Mouse (Mus musculus) heart, embryonic 12.5 days (tissue): Measurements from ENCODE around the gene Fam172a. TPM values are rescaled to one million over a fixed set of nuclear protein-coding genes. Genes with fewer than 3 reads are reported as not detected.

Source experiments
- ATAC-seq: fragments of 200-750 bp; cut with Nextera tagmentation; 2 replicates; pipeline ENCODE4 v1.8.0; 2017; ENCODE audit warnings: moderate TSS enrichment, moderate library complexity; ENCODE audit not compliant: insufficient number of reproducible peaks, low FRiP score
- H3K27ac ChIP-seq: fragments of 300-500 bp; sonication (generic); 2 replicates; pipeline ENCODE4 v1.5.1; 2016; ENCODE audit warnings: mild to moderate bottlenecking, moderate library complexity; ENCODE audit not compliant: poor library complexity, severe bottlenecking
- H3K27me3 ChIP-seq: fragments of 300-500 bp; sonication (generic); replicated peaks from 2 replicates; pipeline ENCODE4 v1.6.1; 2016; ENCODE audit warnings: mild to moderate bottlenecking, moderate library complexity
- H3K36me3 ChIP-seq: fragments of 300-500 bp; sonication (generic); 2 replicates; pipeline ENCODE4 v1.6.1; 2016; ENCODE audit warnings: mild to moderate bottlenecking, moderate library complexity
- H3K4me1 ChIP-seq: fragments of 300-500 bp; sonication (generic); replicated peaks from 2 replicates; pipeline ENCODE4 v1.6.1; 2016; ENCODE audit warnings: mild to moderate bottlenecking
- H3K4me2 ChIP-seq: fragments of 300-500 bp; sonication (generic); 2 replicates; pipeline ENCODE4 v1.6.1; 2016; ENCODE audit warnings: mild to moderate bottlenecking, moderate library complexity
- H3K4me3 ChIP-seq: fragments of 300-500 bp; sonication (generic); 2 replicates; pipeline ENCODE4 v1.5.1; 2016; ENCODE audit warnings: mild to moderate bottlenecking
- H3K9ac ChIP-seq: fragments of 300-500 bp; sonication (generic); 2 replicates; pipeline ENCODE4 v1.6.1; 2016; ENCODE audit warnings: mild to moderate bottlenecking, moderate library complexity
- H3K9me3 ChIP-seq: fragments of 300-500 bp; sonication (generic); replicated peaks from 2 replicates; pipeline ENCODE4 v1.6.1; 2016; ENCODE audit warnings: mild to moderate bottlenecking, moderate library complexity
- WGBS: fragments of 180-500 bp; shearing (Covaris S2); methylation state at CpG from one replicate; pipeline ENCODE4 v1.1.7; 2016; 5-methylcytosine and 5-hydroxymethylcytosine counted together
- polyA plus RNA-seq: library from polyadenylated mRNA; unstranded; fragments of >200 nt; fragmentation: Nextera tagmentation; extraction: Ambion mirVana; gene quantifications from 2 replicates; pipeline ENCODE4 v1.2.1, GENCODE M21; 2016

Fam172a gene
- polyA plus RNA-seq, 1 experiment from 2014 or later = 22.5 TPM

DNA sequence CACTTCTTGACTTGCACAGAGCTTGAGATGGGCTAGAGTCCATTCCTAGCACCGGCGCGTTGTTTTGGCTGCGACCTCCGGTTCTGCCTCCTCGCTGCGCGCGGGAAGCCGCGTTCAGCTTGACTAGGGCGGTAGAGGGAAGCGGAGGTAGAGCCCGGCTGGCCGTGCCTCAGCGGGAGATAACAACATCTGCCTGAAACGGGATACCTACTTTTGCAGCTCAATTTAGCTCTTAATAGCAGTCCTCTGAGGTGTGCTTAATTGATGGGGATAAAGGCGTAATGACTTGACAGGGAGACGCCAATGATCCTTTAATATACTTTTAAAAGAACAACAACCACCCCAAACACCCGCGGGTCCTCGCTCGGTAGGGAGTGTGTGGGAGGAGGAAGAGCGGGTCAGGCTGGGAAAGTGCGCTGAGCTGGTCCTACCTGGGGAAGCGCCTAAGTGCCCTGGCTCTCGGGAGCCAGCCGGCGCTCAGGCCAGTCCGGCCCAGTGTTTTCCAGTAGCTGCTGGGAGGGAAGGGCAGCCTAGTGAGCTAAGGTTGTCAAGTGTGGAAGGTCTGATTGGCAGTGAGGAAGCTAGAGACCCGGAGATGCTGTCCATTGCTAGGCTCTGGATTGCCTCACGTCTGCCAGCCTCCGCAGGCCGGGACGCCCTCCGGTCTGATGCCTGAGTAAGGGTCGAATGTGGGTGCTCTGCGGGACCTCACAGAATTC lies 508.4 kb downstream of the Fam172a start:
- peak overlapping the region; percentile 45 for H3K4me3 ChIP-seq
- peak overlapping the region; percentile 81 for H3K4me2 ChIP-seq
- peak; percentile 60 for ATAC-seq
- WGBS = 1% methylated on average over 38 of the region's 38 CpGs
- peaks cover 21% of the 10 kb centered on the region for H3K4me1 ChIP-seq
- peak overlapping the region; percentile 23; the same call in 1 of the 2 replicates for H3K9ac ChIP-seq
- peaks cover 76% of the 10 kb centered on the region for H3K27me3 ChIP-seq
- H3K9me3 ChIP-seq = no peaks in the 10 kb centered on the region
- H3K27ac ChIP-seq = no peak overlapping the region
- no peaks in the 10 kb centered on the region for H3K36me3 ChIP-seq

DNA sequence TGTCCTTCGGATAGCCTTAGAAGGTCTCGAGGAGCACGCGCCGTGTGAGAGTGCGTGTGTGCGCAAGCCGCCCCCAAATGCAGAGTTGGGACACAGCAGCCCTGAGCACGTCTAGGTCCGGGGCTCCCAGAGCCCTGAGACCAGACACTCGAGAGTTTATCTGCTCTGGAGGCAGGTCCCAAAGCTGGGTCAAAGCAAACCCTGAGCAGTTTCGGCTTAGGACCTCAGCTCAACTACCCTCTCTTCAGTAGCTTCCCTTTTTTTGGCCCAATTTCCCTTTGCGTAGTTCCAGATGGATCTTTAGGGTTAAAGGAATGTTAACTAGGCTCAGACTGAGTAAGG lies 508.9 kb downstream of the Fam172a start:
- Histone ChIP-seq H3K9me3 (no peaks in the 10 kb centered on the region), H3K36me3 (no peaks in the 10 kb centered on the region), H3K4me2 (peak overlapping the region; percentile 81), H3K9ac (no peak overlapping the region), H3K27me3 (peaks cover 71% of the 10 kb centered on the region), H3K4me1 (peaks cover 21% of the 10 kb centered on the region), H3K27ac (no peak overlapping the region), H3K4me3 (peak overlapping the region; percentile 45)
- 3% methylated on average over 13 of the region's 13 CpGs for WGBS
- ATAC-seq = peak; percentile 27; the same call in 1 of the 2 replicates

DNA sequence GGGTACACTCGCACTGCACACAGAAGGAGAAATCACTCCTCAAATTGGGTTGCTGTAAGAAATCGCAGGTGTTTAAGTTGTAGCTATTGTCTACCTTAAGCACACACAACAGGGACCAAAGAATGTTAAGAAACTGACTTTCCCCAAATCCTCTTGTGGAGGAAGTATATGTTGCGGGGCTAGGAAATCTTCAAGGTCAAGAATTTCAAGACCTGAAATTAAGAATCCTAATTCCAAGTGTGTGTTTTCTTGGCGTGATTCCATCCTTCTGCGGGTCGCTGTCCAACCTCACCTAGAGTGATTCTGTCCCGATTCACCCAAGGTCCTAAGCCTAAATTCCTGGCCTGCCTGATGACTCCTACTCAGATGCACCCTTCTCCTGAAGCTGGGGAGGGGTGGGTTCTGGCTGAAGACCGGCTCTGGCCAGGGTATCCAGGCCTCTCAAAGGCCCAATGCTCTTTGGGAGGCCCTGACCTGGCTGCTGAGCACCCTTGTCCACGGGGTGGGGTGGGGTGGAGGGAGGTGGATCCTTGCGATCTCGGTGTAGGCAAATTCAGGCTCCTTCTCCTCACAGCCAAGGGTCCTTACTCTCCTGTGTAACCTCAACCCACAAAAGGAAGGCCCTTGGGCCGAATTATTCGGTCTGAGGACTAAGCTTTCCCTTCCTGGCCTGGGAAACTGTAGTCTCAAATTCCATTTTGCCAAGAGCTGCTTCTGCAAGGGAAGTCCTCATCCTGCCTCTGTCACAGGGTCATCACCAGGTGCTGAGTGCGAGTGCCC lies 509.6 kb downstream of the Fam172a start:
- WGBS = 21% methylated on average over 14 of the region's 14 CpGs
- peaks cover 69% of the 10 kb centered on the region for H3K27me3 ChIP-seq
- ATAC-seq = no peak
- no peaks in the 10 kb centered on the region for H3K9me3 ChIP-seq
- no peak overlapping the region for H3K4me3 ChIP-seq
- H3K9ac ChIP-seq = no peak overlapping the region
- H3K27ac ChIP-seq = no peak overlapping the region
- no peaks in the 10 kb centered on the region for H3K36me3 ChIP-seq
- H3K4me1 ChIP-seq = peaks cover 21% of the 10 kb centered on the region
- no peak overlapping the region for H3K4me2 ChIP-seq

DNA sequence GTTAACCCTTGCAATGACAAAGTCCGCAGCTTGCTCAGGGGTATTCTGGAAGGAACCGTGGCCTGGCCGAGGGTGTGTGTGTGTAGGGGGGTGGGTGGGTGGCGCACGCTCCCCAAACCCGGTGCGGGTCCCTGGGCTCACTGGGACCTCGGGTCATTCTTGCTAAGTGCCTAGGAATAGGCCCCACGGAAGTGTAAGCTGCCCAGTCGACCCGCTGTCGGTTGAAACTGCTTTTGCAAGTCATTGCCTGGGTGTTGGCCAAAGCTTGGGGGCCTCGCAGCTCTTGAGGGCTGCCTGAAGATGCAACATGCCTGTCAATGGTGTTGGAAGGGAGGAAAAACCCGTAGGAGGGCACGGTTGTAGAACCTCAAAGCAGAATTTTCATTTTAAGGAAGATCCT lies 510.3 kb downstream of the Fam172a start:
- H3K27me3 ChIP-seq = peaks cover 65% of the 10 kb centered on the region
- H3K4me1 ChIP-seq = peaks cover 21% of the 10 kb centered on the region
- no peak overlapping the region for H3K9ac ChIP-seq
- no peak overlapping the region for H3K4me2 ChIP-seq
- H3K4me3 ChIP-seq = no peak overlapping the region
- H3K27ac ChIP-seq = no peak overlapping the region
- no peak for ATAC-seq
- H3K9me3 ChIP-seq = no peaks in the 10 kb centered on the region
- 23% methylated on average over 15 of the region's 15 CpGs for WGBS
- H3K36me3 ChIP-seq = no peaks in the 10 kb centered on the region

DNA sequence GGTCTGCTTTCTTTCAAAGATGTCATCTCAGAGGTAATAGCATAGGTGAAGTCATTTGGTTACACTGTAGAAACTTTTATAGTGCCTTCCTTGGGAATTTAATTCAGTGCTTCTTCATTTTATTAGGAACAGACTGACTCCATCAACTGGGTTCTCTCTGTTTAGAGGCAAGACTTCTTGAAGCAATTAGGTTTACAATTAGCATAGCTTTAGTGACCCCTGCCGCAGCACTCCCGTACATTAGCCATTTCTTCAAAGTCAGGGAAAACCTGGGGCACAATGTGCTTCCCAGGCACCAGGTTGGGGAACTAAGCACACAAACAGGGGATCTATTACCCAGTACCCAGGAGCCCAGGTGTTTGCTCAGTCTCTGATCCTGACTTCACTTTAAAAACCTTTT lies 511.3 kb downstream of the Fam172a start:
- H3K4me1 ChIP-seq = peaks cover 16% of the 10 kb centered on the region
- 55% methylated on average over 2 of the region's 2 CpGs for whole genome bisulfite sequencing
- peaks cover 57% of the 10 kb centered on the region for H3K27me3 ChIP-seq

DNA sequence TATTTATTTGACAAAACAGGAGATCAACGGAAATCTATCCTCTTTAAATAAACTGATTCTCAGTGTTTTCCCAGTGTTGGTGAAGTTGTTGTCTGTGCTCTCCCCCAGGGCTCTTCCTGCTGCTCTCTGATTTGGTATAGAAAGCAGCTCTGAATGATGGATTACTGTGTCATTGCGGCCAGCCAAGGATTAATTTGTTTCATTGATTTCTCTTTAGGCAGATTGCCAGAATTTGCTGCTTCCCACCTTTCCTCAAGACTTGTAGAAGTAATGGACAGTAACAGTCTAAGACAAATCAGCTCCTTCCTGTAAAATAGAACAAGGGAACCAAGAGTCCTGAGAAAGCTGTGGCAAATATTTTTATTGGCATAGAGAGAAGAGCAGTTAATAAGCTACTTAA lies 513.4 kb downstream of the Fam172a start:
- Histone ChIP-seq H3K4me2 (no peak overlapping the region), H3K4me1 (peaks cover 7% of the 10 kb centered on the region), H3K9me3 (no peaks in the 10 kb centered on the region), H3K27me3 (peaks cover 38% of the 10 kb centered on the region), H3K27ac (no peak overlapping the region), H3K9ac (no peak overlapping the region), H3K36me3 (no peaks in the 10 kb centered on the region), H3K4me3 (no peak overlapping the region)
- no peak for ATAC-seq
- WGBS = 52% methylated on average over 2 of the region's 2 CpGs

More for the DNA sequence above, 511.3 kb downstream of the Fam172a start:
- Histone ChIP-seq H3K9ac (no peak overlapping the region), H3K27ac (no peak overlapping the region), H3K36me3 (no peaks in the 10 kb centered on the region), H3K9me3 (no peaks in the 10 kb centered on the region), H3K4me2 (no peak overlapping the region), H3K4me3 (no peak overlapping the region)
- ATAC-seq = no peak
